Mouse (Mus musculus) bone marrow, adult 2 months (tissue): ENCODE measurements around the gene Ipo8.

Experiments used
- CTCF ChIP-seq: fragments of 200-500 bp; IDR thresholded peaks from 2 replicates; pipeline ENCODE4 v1.5.1; 2011; ENCODE audit warnings: low read length, control low read depth; ENCODE audit not compliant: control insufficient read depth, insufficient read depth
- POLR2A ChIP-seq: fragments of 200-500 bp; IDR thresholded peaks from 2 replicates; pipeline ENCODE4 v1.6.1; 2011; ENCODE audit warnings: low read depth, mild to moderate bottlenecking, control low read depth, low read length, borderline replicate concordance; ENCODE audit not compliant: control insufficient read depth

- no peak for TF ChIP-seq CTCF
- TF ChIP-seq POLR2A: no peak
These were observed 31.5 kb downstream of the Ipo8 start for GRCm38 (mm10) chr6:148799773-148800172.
